Mouse (Mus musculus) brain, adult 2 months (tissue): ENCODE data around the gene Rpl26.
A peak's percentile ranks its signal among the peaks of the same experiment; 100 is the strongest.

ENCODE experiments used
- DNase-seq: peaks from one replicate; pipeline ENCODE4 v3.0.0; 2011; ENCODE audit warnings: low read depth, low spot score

The Rpl26 gene

DNA sequence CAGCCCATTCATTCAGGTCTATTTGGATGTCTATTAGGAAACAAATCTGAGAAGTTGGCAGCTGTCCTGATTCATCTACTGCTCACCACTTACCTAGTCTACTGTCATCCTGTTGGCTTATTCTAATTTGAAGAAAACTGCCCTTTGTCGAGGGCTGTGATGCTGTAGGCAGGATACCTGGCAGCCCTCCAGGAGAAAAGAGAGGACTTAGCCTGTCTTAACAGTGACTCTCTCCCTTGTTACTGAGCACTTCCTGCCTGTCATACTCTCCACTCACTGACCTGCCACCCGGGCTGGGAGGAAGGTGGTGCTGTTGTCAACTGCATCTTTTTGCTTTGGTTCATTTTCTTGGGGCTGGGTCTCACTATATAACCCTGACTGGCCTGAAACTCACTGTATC lies 10.8 kb upstream of the Rpl26 start:
- no peak for DNase-seq

DNA sequence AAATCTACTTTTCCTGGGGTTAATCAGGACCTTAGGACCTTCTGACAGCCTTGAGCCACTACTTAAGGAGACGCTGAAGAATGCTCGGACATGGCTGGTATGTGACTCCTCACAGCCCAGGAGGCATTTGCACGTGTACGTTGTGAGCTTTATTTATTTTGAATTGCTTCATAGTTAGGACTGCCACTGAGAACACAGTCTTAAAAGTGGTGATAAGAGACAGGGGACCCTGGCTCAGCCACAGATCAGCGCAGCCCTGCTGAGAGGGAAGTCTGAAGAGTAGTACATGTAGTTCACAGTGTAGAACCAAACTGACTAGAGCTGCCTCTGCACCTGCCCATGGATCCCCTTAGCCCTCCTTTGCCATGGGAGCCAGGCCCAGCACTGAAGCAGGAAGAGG lies 9.6 kb upstream of the Rpl26 start:
- no peak for DNase-seq

DNA sequence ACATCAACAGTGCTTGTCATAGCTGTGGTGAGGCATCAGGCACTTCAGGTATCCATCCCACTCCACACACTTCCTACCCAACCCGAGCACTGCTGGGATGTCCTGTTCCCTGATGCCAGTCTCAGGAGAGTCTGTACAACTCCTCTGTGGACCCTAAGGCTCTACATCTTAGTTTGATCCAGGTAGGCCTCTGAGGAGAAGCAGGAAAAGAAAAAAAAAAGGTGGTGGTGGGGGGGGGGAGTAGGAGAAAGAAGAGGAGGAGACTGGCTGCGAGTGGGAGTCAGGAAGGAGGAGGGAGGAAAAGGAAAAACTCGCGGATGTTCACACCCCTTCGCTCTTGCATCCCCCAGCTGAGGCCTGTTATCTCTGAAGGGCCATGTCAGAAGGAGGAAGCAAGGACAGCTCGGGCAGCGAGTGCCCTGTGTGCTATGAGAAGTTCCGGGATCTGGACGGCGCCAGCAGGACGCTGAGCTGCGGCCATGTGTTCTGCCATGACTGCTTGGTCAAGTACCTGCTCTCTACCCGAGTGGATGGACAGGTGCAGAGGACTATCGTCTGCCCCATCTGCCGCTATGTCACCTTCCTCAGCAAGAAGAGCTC lies 9.1 kb upstream of the Rpl26 start:
- no peak for DNase-seq

DNA sequence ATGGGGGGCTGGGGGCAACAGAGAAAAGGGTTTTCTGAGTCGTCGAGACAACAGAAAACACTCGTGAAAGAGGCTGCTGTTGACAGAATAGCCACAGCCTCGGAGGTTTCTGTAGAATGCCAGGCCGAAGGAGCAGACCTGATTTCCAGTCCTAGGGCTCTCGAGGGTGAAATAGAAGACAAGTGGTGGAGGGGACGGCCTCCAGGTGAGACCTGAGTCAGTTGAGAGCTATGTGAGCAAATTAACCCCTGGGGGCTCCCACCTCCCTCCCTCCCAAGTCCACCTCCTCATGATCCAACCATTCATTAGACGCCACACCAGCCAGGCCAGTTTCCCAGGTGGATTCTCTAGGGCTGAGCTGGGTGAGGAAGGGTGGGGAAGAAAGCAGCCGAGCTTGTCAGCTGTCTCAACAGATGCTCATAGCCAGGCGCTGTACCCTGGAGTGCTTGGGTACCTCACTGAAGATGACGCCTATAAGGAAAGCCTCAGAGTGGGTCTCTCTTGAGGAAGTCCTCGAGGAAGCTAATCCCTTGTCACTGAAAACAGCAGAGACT lies 7.4 kb upstream of the Rpl26 start:
- no peak for DNase-seq

DNA sequence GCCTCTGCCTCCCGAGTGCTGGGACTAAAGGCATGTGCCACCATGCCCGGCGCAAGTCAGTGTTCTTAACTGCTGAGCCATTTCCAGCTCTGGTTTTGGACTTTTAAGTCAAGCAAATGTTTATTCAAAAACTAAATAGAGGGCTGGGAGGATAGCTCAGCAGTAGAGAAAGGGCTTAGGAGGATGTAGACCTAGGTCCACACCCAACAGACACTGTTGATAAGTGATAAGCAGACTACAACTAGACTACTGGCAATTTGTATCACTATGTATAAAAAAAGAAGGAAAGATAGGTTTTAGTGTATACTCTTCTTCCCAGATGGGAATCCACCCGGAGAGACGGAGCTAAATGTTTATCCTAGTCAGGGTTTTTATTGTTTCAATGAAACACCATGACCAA lies 5.1 kb upstream of the Rpl26 start:
- no peak for DNase-seq

DNA sequence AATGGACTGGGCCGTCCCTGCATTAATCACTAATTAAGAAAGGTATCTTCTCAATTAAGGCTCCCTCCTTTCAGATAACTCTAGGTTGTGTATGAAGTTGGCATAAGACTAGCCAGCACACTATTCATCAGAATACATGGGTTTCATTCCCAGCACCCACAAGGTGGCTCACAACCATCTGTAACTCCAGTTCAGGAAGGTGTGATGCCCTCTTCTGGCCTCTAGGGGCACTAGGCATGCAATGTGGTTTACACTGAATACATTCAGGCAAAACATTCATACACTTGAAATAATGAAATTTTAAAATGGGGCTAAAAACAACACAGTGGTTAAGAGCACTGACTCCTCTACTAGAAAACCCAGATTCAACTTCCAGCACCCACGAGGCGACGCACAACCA lies 4.3 kb upstream of the Rpl26 start:
- peak; percentile 61 for DNase-seq

DNA sequence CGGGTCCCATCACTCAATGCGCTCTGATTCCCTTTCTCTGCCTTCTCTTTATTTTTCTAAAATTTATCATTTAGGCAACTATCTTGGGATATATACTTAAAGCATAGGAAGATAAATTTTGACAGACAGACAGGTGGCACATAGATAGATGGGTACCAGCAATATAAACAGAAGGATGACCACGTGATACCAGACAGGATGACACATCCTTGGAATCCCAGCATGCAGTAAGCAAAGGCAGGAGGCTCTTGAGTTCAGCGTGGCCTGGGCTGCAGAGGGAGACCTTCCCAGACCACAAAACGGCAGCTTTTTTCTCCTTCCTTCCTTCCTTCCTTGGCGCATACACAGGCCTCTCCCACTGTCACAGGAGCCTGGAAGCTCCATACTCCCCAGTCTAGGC lies 3.5 kb upstream of the Rpl26 start:
- DNase-seq: no peak

DNA sequence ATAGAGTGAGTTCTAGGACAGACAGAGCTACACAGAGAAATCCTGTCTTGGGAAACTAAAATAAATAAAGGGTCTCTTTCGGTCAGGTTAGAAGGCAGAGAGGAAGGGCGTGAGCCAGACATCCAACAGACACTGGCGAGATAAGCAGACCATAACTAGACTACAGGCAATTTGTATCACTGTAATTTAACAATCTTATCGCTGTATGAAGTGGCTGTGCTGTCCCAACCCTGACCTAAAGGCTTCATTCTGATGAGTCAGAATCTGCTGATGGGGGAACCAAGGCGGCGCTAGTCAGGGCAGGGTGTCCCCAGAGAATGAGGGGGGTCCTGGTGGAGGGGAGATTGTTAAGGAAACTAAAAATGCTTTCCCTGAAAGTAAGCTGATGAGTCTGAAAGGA lies 2.6 kb upstream of the Rpl26 start:
- DNase-seq: no peak

DNA sequence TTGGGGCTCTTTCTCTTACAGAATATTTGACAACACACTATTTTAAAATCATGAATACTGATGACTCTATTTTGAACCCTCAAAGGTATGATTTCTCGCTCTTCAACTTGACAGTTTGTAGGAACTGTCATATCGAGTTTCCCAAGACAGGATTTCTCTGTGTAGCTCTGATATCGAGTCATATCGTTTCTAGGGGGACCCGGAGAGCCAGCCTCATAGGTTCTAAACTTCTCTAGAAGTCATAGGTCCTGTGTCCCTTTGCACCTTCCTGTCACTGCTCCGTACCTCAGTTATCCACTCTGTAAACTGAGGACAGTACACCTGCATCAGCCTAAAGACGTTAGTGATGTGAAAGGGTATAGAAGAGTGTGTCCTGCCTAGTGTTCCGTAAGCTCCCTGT lies 1.6 kb upstream of the Rpl26 start:
- DNase-seq: peak; percentile 12

DNA sequence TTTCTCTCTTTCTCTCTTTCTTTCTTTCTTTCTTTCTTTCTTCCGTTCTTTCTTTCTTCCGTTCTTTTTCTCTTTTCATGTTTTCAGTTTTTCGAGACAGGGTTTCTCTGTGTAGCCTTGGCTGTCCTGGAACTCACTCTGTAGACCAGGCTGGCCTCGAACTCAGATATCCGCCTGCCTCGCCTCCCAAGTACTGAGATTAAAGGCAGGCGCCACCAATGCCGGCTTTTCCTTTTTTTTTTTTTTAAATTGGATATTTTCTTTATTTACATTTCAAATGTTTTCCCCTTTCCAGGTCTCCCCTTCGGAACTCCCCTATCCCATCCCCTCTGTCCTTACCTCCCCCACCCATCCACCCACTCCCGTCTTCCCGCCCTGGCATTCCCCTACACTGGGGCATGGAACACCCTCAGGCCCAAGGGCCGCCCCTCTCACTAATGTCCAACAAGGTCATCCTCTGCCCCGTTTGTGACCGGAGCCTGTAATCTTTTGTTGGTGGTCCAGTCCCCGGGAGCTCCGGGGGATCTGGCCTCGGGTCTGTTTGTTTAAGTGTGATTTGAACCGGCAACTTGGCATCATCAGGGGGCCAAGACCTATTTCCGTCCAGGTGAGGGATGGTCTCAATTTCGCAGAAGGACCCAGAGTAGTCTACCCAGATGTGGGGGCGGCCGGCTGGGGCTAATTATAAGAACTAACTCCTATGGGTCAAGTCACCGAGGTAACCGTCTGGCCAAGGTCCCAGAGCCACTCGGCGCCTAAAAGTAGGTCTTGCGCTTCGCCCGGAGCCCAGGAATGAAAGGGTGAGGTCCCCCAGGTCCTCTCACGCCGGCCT lies 648 bp upstream of the Rpl26 start:
- DNase-seq: no peak

DNA sequence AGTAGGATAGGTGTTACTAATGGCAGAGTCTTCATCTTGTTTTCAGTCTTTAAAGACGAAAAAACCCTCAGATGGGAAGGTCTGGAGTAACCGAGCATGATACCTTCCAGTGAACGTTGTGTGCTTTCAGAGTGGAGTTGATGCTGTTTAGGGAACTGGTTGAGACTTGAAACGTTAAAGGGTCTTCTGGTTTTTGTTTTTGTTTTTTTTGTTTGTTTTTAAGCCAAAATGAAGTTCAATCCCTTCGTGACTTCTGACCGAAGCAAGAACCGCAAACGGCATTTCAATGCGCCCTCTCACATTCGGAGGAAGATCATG lies 623 bp downstream of the Rpl26 start:
- no peak for DNase-seq

DNA sequence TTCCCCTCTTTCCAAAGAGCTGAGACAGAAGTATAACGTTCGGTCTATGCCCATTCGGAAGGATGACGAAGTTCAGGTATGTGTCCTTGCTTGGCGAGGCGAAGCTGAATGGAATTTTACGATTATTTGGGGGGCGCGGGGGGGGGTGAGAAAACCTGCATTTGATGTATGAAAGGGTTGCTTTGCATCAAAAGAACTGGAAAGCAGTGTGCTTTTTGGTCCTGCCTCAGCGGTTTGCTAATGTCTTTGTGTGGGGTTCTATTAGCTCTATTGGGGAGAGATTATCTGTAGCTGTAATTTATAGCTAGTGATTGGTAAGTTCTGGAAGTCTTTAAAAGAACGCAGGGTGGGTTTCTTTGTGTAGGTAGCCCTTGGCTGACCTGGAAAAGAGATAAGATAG lies 984 bp downstream of the Rpl26 start:
- no peak for DNase-seq

DNA sequence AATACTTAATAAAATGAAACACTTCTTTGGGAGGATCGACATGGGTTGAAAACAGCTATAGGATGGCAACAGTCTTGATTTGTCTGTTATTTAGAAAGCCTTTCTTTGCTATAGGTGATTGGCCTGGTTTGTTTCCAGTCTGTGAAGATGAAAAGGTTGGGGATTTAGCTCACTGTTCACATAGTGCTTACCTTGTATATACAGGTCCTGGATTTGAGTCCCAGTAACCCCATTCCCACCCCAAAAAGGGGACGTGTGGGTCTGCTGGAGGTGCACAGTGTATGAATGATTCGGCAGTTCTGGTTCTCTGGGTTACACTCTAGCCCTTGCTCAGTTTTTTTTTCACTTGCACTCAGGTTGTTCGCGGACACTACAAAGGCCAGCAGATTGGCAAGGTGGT lies 1.4 kb downstream of the Rpl26 start:
- no peak for DNase-seq

DNA sequence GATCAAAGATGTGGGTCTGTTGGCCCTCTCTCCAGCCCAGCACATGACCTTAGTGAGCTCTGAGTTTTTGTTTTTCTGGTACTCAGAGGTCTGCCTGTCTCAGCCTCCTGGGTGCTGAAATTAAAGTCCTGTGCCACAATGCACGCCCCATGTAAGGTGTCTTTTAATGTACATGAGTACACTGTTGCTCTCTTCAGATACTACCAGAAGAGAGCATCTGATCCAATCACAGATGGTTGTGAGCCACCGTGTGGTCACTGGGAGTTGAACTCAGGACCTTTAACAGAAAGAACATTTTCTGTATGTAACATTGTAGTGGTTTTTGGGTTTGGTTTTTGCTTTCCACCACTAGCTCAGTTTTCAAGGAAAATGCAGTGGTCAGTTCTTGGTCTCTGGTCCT lies 2.4 kb downstream of the Rpl26 start:
- no peak for DNase-seq

DNA sequence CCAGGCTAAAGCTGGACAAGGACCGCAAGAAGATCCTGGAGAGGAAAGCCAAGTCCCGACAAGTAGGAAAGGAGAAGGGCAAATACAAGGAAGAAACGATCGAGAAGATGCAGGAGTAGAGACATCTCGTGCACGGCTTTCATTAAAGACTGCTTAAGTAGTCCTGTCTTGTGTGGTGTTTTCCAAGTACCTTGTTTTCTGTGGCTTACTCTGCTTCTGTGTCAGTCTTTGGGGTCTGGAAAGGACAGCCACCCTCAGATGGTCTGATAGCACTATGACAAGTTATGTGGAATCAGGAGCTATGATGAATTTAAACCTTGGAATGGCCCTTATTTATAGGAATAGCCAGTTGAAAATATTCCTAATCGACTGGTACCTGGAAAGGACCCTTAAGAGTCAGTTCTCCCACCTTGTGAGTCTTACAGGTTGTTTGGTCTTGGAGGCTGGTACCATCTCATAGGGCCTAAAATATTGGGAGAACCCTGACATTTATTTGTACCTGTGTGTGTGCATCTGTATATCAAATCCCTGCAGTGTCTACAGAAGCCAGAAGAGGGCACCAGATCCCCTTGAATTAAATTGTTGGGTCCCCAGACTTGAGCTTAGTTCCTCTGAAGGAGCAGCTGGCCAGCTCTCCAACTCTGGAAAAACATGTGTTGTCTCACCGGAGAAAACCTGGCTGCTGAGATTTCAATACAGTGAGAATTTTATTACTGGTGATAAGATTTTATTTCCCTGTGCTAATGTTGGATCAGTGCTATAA lies 3.2 kb downstream of the Rpl26 start:
- DNase-seq: peak; percentile 86

DNA sequence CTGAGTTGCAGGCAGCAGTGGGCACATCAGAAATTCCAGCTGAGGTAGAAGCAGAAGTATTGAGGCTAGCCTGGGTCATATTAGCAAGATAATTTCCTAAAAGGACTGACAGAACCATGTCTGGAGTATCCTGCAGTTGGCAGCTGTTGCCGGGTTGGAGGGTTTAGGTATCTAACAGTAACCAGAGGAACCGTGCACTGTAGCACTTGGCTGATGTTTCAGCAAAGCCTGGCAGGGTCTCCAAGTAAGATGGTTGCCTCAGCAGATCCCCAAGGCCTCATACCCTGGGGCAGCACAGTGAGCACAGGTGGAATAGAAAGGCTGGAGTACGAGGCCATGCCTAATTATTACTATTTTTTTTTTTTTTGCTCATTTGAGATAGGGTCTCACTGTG lies 3.8 kb downstream of the Rpl26 start:
- DNase-seq: no peak

DNA sequence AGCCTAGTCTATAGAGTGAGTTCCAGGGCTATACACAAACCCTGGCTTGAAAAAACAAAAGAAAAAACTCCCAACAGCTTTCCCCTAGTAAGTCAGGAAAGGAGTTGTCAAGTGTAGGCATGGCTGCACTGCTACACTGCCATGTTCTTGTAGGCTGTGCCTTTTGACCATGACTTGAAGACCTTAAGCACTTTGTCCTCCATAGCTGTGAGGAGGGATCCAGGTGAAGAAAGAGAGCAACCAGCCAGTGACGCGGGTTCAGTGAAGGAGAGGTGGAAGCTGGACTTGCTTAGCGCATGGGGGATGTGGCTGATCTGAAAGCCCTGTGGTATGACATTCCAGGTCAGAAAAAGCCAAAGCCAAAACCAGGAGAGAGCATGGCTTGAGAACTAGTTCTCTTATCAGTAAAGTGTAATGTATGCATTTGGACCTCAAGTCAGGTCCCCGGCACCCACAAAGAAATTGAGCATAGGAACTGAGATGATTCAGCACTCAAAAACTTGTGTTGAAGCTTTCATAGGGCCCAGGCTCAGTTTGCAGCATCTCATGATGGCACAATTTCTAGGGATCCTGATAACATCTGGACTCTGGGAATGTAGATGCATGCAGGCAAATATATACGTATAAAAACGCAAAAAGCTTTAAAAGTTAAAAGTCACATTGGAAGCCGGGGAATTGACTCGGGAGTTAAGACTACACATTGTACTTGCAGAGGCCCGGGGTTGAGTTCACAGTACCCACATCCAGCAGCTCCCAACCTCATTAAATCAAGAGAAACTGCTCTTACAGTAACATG lies 4.5 kb downstream of the Rpl26 start:
- DNase-seq: no peak

DNA sequence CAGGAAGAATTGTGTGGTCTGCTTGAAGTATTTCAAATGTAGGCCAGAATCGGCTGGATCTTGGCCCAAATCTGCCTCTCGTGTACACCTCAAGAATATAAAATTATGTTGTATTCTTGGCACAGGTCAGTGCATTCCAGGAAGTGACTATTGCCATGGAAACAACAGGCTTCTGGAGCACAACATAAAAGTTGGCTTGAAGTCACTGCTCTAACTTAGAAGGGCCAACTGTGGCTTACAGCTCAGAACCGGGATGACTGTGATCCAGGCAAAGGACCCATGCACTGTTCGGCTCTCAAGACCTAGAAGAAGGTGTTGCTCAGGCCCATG lies 5.0 kb downstream of the Rpl26 start:
- DNase-seq: peak; percentile 28

DNA sequence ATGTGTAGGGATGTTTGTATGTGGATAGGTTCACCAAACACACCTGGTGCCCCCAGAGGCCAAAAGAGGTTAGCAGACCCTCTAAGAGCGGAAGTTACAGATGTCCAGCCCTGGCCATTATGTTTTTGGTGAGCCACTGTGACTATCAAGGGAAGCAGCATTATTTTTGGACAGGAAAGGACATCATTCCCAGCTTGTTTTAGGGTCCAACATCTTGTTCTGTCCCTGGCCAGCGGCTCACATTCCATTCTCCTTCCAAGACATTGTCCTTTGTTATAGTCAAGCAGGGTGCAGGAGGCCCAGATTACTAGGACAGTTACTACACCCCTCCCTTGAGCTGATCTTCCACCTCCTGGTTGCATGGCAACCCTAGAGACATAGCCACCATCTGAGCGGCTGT lies 5.9 kb downstream of the Rpl26 start:
- no peak for DNase-seq

DNA sequence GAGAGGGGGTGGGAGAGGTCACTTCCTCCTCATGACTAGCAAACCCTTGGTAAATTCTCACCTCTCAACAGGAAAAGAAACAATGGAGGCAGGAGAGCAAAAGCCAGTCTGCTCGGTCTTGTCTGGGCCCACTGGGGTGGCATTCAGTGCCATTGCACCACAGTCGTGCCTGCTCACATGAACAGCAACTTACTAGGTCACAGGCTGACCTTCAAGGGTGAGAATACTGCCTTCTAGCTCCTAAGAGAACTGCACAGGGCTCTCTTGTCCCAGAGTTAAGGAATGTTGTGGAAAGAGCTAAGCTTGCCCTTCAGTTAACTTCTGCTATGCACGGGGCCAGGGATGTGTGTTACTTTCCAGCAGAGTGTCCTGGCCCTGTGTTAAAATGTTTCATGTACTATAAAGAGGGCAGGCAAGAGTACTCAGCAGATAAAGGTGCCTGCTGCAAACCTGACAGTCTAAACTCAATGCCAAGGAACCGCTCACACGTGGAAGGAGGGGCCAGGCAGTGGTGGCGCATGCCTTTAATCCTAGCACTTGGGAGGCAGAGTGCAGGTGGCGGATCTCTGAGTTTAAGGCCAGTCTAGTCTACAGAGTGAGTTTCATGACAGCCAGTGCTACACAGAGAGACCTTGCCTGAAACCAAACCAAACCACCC lies 7.6 kb downstream of the Rpl26 start:
- DNase-seq: no peak

DNA sequence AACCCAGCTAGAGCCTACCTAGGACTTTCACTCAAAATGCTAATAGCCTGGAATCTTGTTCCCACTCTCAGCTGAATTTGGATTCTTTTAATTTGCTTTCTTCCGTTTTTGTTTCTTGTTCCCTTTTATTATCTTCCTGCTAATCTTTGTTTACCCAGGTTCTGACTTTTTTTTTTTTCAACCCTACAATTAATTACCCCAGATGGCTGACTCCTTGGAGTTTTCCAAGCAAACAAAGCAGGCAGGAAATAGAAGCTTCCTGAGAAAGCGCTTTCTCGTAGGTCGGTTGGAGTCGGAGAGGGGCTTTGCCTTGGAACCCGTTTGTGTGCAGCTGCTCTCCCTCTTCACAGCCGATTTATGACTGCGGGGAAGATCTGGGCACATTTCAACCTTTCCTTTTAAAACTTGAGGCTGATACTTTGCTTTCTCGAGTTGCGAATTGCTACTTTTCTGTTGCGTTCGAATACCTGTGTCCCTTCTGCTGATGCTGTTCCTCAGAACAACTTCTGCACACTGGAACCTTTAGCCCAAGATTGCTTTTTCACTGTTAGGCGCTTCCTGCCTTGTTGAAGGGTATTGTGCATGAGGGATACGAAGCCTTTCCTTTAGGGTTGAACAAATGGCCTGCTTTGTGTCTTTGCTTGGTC lies 10.3 kb downstream of the Rpl26 start:
- DNase-seq: peak; percentile 12
